Mouse (Mus musculus) heart, postnatal 0 days (tissue): ENCODE data around the gene Dusp7. TPM values are rescaled to one million over a fixed set of nuclear protein-coding genes. Genes with fewer than 3 reads are reported as not detected.

Experiments used
- ATAC-seq: fragments of 200-750 bp; cut with Nextera tagmentation; 2 replicates; pipeline ENCODE4 v1.8.0; 2017; ENCODE audit warnings: low read depth, moderate number of reproducible peaks, moderate library complexity; ENCODE audit not compliant: insufficient read depth
- DNase-seq: peaks from one replicate; pipeline ENCODE4 v3.0.0-alpha.2; 2016; ENCODE audit warnings: low spot score
- H3K27ac ChIP-seq: fragments of 300-500 bp; sonication (generic); 2 replicates; pipeline ENCODE4 v1.5.1; 2014; ENCODE audit warnings: low read depth, mild to moderate bottlenecking
- H3K27me3 ChIP-seq: fragments of 300-500 bp; sonication (generic); 2 replicates; pipeline ENCODE4 v1.6.1; 2014; ENCODE audit warnings: low read length, mixed read lengths; ENCODE audit not compliant: control insufficient read depth, insufficient read depth
- H3K36me3 ChIP-seq: fragments of 300-500 bp; sonication (generic); replicated peaks from 2 replicates; pipeline ENCODE4 v1.6.1; 2014; ENCODE audit warnings: low read length, mixed read lengths; ENCODE audit not compliant: control insufficient read depth, insufficient read depth
- H3K4me1 ChIP-seq: fragments of 300-500 bp; sonication (generic); 2 replicates; pipeline ENCODE4 v1.6.1; 2014; ENCODE audit warnings: antibody characterized with exemption; ENCODE audit not compliant: control insufficient read depth, insufficient read depth
- H3K4me2 ChIP-seq: fragments of 300-500 bp; sonication (generic); 2 replicates; pipeline ENCODE4 v1.6.1; 2014; ENCODE audit warnings: low read depth, mild to moderate bottlenecking, low read length, moderate library complexity
- H3K4me3 ChIP-seq: fragments of 300-500 bp; sonication (generic); 2 replicates; pipeline ENCODE4 v1.5.1; 2014; ENCODE audit warnings: low read depth, low read length
- H3K9ac ChIP-seq: fragments of 300-500 bp; sonication (generic); replicated peaks from 2 replicates; pipeline ENCODE4 v1.6.1; 2014; ENCODE audit warnings: low read depth, low read length, mixed read lengths
- H3K9me3 ChIP-seq: fragments of 300-500 bp; sonication (generic); replicated peaks from 2 replicates; pipeline ENCODE4 v1.6.1; 2016; ENCODE audit warnings: low read length; ENCODE audit not compliant: control insufficient read depth
- CTCF ChIP-seq: IDR thresholded peaks from 2 replicates; pipeline ENCODE4 v1.5.1; 2016; ENCODE audit warnings: antibody characterized with exemption, control low read depth, low read depth
- EP300 ChIP-seq: IDR thresholded peaks from 2 replicates; pipeline ENCODE4 v1.6.1; 2016; ENCODE audit warnings: antibody characterized with exemption, low read depth
- WGBS: fragments of 180-500 bp; shearing (Covaris S2); extraction: QIAGEN DNeasy Blood & Tissue Kit; methylation state at CpG from one replicate; pipeline ENCODE4 v1.1.7; 2014; 5-methylcytosine and 5-hydroxymethylcytosine counted together
- polyA plus RNA-seq: library from polyadenylated mRNA; unstranded; fragments of >200 nt; fragmentation: Nextera tagmentation; extraction: Ambion mirVana; gene quantifications from 2 replicates; pipeline ENCODE4 v1.2.1, GENCODE M21; 2015
- total RNA-seq: library from RNA; depleted of rRNA; stranded (reverse); fragments of >200 nt; gene quantifications from 2 replicates; pipeline ENCODE4 v1.2.3, GENCODE M21; 2014; ENCODE audit warnings: low replicate concordance

The Dusp7 gene
- total and polyA plus RNA-seq, 2 experiments from 2014 or later: 10.3 to 47.7 TPM

- DNase-seq (no peak), ATAC-seq (no peak)
- Histone ChIP-seq H3K4me3 (no peak overlapping the region), H3K27me3 (no peaks in the 10 kb centered on the region), H3K36me3 (no peaks in the 10 kb centered on the region), H3K4me1 (peaks cover 23% of the 10 kb centered on the region), H3K9me3 (0 out of 2 replicates have a peak, but pooled peaks cover 7% of the 10 kb centered on the region), H3K9ac (no peak overlapping the region), H3K27ac (no peak overlapping the region), H3K4me2 (no peak overlapping the region)
- 47% methylated on average over 11 of the region's 11 CpGs for WGBS
- TF ChIP-seq EP300 (no peak), CTCF (no peak)
These were observed 24.5 kb downstream of the Dusp7 start for GRCm38 (mm10) chr9:106392828-106393527.

GRCm38 (mm10) chr9:106393548-106393947 lies 25.1 kb downstream of the Dusp7 start:
- Histone ChIP-seq H3K27ac (no peak overlapping the region), H3K27me3 (no peaks in the 10 kb centered on the region), H3K9ac (no peak overlapping the region), H3K4me3 (no peak overlapping the region), H3K4me1 (peaks cover 24% of the 10 kb centered on the region), H3K9me3 (0 out of 2 replicates have a peak, but pooled peaks cover 7% of the 10 kb centered on the region), H3K4me2 (no peak overlapping the region), H3K36me3 (no peaks in the 10 kb centered on the region)
- ATAC-seq (no peak), DNase-seq (no peak)
- no peak for TF ChIP-seq EP300
- no peak for TF ChIP-seq CTCF
- WGBS: 72% methylated on average over 8 of the region's 8 CpGs

- DNase-seq (peak; percentile 64), ATAC-seq (peak; percentile 72)
- peak; percentile 49 for TF ChIP-seq CTCF
- no peak for TF ChIP-seq EP300
- Histone ChIP-seq H3K9ac (no peak overlapping the region), H3K27ac (no peak overlapping the region), H3K4me1 (peaks cover 24% of the 10 kb centered on the region), H3K4me2 (no peak overlapping the region), H3K9me3 (no peaks in the 10 kb centered on the region), H3K27me3 (no peaks in the 10 kb centered on the region), H3K4me3 (no peak overlapping the region), H3K36me3 (no peaks in the 10 kb centered on the region)
- WGBS: 65% methylated on average over 11 of the region's 11 CpGs
These were observed 26.5 kb downstream of the Dusp7 start for GRCm38 (mm10) chr9:106394649-106395602.

- H3K4me3 ChIP-seq: no peak overlapping the region
- ATAC-seq (no peak), DNase-seq (no peak)
- TF ChIP-seq CTCF: no peak
- TF ChIP-seq EP300: no peak
- H3K9me3 ChIP-seq: no peaks in the 10 kb centered on the region
- H3K27ac ChIP-seq: no peak overlapping the region
- peaks cover 28% of the 10 kb centered on the region for H3K4me1 ChIP-seq
- H3K27me3 ChIP-seq: no peaks in the 10 kb centered on the region
- 24% methylated on average over 4 of the region's 4 CpGs for WGBS
- no peak overlapping the region for H3K4me2 ChIP-seq
- no peaks in the 10 kb centered on the region for H3K36me3 ChIP-seq
- no peak overlapping the region for H3K9ac ChIP-seq
These were observed 29.3 kb downstream of the Dusp7 start for GRCm38 (mm10) chr9:106397733-106398132.

- no peak overlapping the region for H3K27ac ChIP-seq
- no peak overlapping the region for H3K4me2 ChIP-seq
- no peak for DNase-seq
- ATAC-seq: no peak
- no peaks in the 10 kb centered on the region for H3K36me3 ChIP-seq
- no peak overlapping the region for H3K9ac ChIP-seq
- H3K27me3 ChIP-seq: no peaks in the 10 kb centered on the region
- peaks cover 22% of the 10 kb centered on the region for H3K4me1 ChIP-seq
- WGBS: 58% methylated on average over 9 of the region's 9 CpGs
- no peak overlapping the region for H3K4me3 ChIP-seq
- TF ChIP-seq EP300 (no peak), CTCF (no peak)
- H3K9me3 ChIP-seq: no peaks in the 10 kb centered on the region
These were observed 30.4 kb downstream of the Dusp7 start for GRCm38 (mm10) chr9:106398667-106399311.
